Mouse (Mus musculus) liver, adult 2 months (tissue): ENCODE measurements around the gene Ttn. TPM values are rescaled to one million over a fixed set of nuclear protein-coding genes. Genes with fewer than 3 reads are reported as not detected.
"Not testable (repeated sequence)": the region's sequence is repeated elsewhere in the genome, so short reads cannot be mapped to it uniquely, and the experiment has no call there.

Experiments
- DNase-seq: peaks from one replicate; pipeline ENCODE4 v3.0.0-alpha.2; 2011; ENCODE audit warnings: low read depth, low spot score; ENCODE audit errors: extremely low read depth
- H3K27ac ChIP-seq: fragments of 200-500 bp; replicated peaks from 2 replicates; pipeline ENCODE4 v1.5.1; 2012; ENCODE audit warnings: low read depth, mild to moderate bottlenecking, control low read depth, inconsistent platforms, low read length; ENCODE audit not compliant: insufficient read depth
- H3K27me3 ChIP-seq: fragments of 200-500 bp; 2 replicates; pipeline ENCODE4 v1.6.1; 2012; ENCODE audit warnings: mild to moderate bottlenecking, moderate library complexity, low read length, inconsistent platforms; ENCODE audit not compliant: control insufficient read depth, insufficient read depth
- H3K36me3 ChIP-seq: fragments of 200-500 bp; 2 replicates; pipeline ENCODE4 v1.6.1; 2012; ENCODE audit warnings: low read length, inconsistent platforms; ENCODE audit not compliant: control insufficient read depth, insufficient read depth
- H3K4me1 ChIP-seq: fragments of 200-500 bp; 2 replicates; pipeline ENCODE4 v1.6.1; 2011; ENCODE audit warnings: low read length; ENCODE audit not compliant: control insufficient read depth, insufficient read depth
- H3K4me3 ChIP-seq: fragments of 200-500 bp; 2 replicates; pipeline ENCODE4 v1.5.1; 2011; ENCODE audit warnings: low read depth, mild to moderate bottlenecking, control low read depth, low read length, moderate library complexity; ENCODE audit not compliant: insufficient read depth
- H3K79me2 ChIP-seq: fragments of 200-500 bp; 2 replicates; pipeline ENCODE4 v1.6.1; 2012; ENCODE audit warnings: inconsistent platforms, mild to moderate bottlenecking, low read length, moderate library complexity; ENCODE audit not compliant: control insufficient read depth, insufficient read depth
- H3K9ac ChIP-seq: fragments of 200-500 bp; 2 replicates; pipeline ENCODE4 v1.6.1; 2012; ENCODE audit warnings: low read depth, mild to moderate bottlenecking, control low read depth, inconsistent platforms, low read length
- CTCF ChIP-seq: fragments of 200-500 bp; IDR thresholded peaks from 2 replicates; pipeline ENCODE4 v1.5.1; 2011; ENCODE audit warnings: low read depth, low read length, control low read depth
- POLR2A ChIP-seq: fragments of 200-500 bp; IDR thresholded peaks from 2 replicates; pipeline ENCODE4 v1.6.1; 2011; ENCODE audit warnings: low read length, control low read depth; ENCODE audit not compliant: insufficient read depth; ENCODE audit errors: extremely low read depth
- WGBS: fragments of 180-500 bp; shearing (Covaris S2); methylation state at CpG from one replicate; pipeline ENCODE4 v1.1.7; 2018; 5-methylcytosine and 5-hydroxymethylcytosine counted together
- polyA plus RNA-seq: library from polyadenylated mRNA; depleted of rRNA; stranded (reverse); fragments of >200 nt; gene quantifications from 2 replicates; pipeline ENCODE4 v1.2.3, GENCODE M21; 2012; rRNA removed
- total RNA-seq: library from RNA; depleted of rRNA; stranded (reverse); fragments of >200 nt; gene quantifications from 2 replicates; pipeline ENCODE4 v1.2.3, GENCODE M21; 2014; rRNA removed

The Ttn gene
- total RNA-seq (0.20 and 4.9 TPM in 2 replicates), polyA plus RNA-seq (0.01 TPM in 1 of 2 replicates, not detected in the other)

DNA sequence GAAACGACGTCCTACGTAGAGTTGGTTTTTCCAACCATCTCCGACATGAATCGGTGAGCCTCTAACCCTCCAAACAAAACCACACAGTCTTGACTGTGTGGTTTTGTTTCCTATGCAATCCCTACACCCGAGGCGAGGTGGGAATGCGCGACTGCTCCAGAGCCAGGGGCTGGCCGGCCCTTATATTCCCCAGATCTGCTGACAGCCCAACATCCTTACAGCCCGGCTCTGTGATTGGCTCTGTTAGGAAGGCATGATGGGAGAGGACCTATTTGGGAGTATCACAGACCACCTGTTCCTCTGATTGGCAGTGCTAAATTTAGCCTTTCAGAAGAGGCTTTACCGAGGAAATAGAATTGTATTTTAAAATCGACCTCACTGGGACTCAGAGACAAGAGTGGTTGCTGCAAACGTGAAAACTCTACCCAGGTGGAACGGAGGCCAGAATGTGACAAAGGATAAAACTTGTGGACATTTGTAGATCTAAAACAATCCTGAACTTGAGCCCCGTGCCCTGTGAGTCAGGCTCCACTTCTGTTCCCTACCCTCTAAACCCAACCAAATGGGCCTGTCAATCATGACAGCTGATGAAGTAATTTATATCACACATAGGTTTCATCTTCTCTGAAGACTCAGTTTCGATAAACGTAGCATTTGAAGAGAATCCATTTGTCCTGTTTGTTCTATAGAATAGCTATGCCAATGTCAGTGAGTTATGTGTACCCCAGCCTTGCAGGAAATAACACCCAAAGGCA, at the start of gene Ttn:
Ttn (minus strand) TSS at position 157 of the 755 bp plus-strand sequence.
- Histone ChIP-seq H3K4me1 (no peaks in the 10 kb centered on the region; the same call in 1 of the 2 replicates), H3K27ac (no peak within 1 kb of the TSS), H3K79me2 (no peaks in the 10 kb centered on the region), H3K27me3 (no peaks in the 10 kb centered on the region), H3K4me3 (no peak within 1 kb of the TSS), H3K36me3 (no peaks in the 10 kb centered on the region), H3K9ac (no peak within 1 kb of the TSS)
- DNase-seq, result no peak
- WGBS, result 82% methylated on average over 18 of the region's 18 CpGs
- TF ChIP-seq POLR2A (no peak), CTCF (no peak)

DNA sequence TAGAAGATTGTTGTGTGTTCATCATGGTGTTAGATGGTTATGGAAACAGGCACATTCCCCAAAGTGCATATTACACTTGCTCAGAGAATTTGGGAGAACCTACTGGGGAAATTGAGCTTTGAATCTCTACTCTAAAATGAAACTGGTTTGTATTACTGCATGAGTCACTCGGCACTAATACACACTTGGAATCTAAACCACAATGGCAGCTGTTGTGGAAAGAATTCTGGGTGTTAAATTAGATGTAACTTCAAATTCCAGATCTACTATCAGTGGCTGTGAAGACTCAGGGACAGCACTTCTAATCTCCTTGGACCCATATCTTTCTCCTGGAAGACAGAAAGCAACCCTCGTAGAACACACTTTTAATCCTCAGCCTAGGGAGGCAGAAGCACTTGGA, 38.3 kb upstream of the Ttn start:
- TF ChIP-seq CTCF (no peak), POLR2A (no peak)

GRCm38 (mm10) chr2:77017735-77018134, 35.4 kb upstream of the Ttn start:
- H3K27me3 ChIP-seq, result no peaks in the 10 kb centered on the region
- H3K27ac ChIP-seq, result no peak overlapping the region
- no peak for TF ChIP-seq POLR2A
- TF ChIP-seq CTCF, result no peak
- no peak overlapping the region for H3K9ac ChIP-seq
- no peaks in the 10 kb centered on the region for H3K79me2 ChIP-seq
- no peak for DNase-seq
- no peaks in the 10 kb centered on the region for H3K4me1 ChIP-seq
- peaks cover 39% of the 10 kb centered on the region for H3K36me3 ChIP-seq
- H3K4me3 ChIP-seq, result no peak overlapping the region
- whole genome bisulfite sequencing, result 81% methylated on average over 4 of the region's 4 CpGs

More for the DNA sequence above, 38.3 kb upstream of the Ttn start:
- Histone ChIP-seq H3K27ac (no peak overlapping the region), H3K9ac (no peak overlapping the region), H3K4me1 (no peaks in the 10 kb centered on the region), H3K36me3 (peaks cover 28% of the 10 kb centered on the region), H3K4me3 (no peak overlapping the region), H3K27me3 (no peaks in the 10 kb centered on the region), H3K79me2 (no peaks in the 10 kb centered on the region)
- no peak for DNase-seq
- 86% methylated on average over 2 of the region's 2 CpGs for WGBS

- H3K36me3 ChIP-seq, result peaks cover 31% of the 10 kb centered on the region
- not testable (repeated sequence) for H3K27me3 ChIP-seq, DNase-seq, H3K27ac ChIP-seq, H3K9ac ChIP-seq, H3K79me2 ChIP-seq, H3K4me3 ChIP-seq, H3K4me1 ChIP-seq
- WGBS, result 84% methylated on average over 6 of the region's 6 CpGs
Observed at GRCm38 (mm10) chr2:77013449-77013848, 31.1 kb upstream of the Ttn start.

GRCm38 (mm10) chr2:77011981-77012380, 29.6 kb upstream of the Ttn start:
- no peak overlapping the region for H3K9ac ChIP-seq
- 90% methylated on average over 5 of the region's 5 CpGs for WGBS
- no peak overlapping the region for H3K4me3 ChIP-seq
- TF ChIP-seq POLR2A, result no peak
- TF ChIP-seq CTCF, result no peak
- no peak for DNase-seq
- H3K27me3 ChIP-seq, result no peaks in the 10 kb centered on the region
- no peaks in the 10 kb centered on the region for H3K79me2 ChIP-seq
- H3K4me1 ChIP-seq, result no peaks in the 10 kb centered on the region
- H3K36me3 ChIP-seq, result peaks cover 24% of the 10 kb centered on the region
- no peak overlapping the region for H3K27ac ChIP-seq

- Histone ChIP-seq H3K27ac (no peak overlapping the region), H3K27me3 (no peaks in the 10 kb centered on the region)
- 88% methylated on average over 7 of the region's 7 CpGs for WGBS
Observed at GRCm38 (mm10) chr2:77007015-77007414, 24.7 kb upstream of the Ttn start.

More at GRCm38 (mm10) chr2:77007015-77007414, 24.7 kb upstream of the Ttn start:
- TF ChIP-seq POLR2A (no peak), CTCF (no peak)
- no peak overlapping the region for H3K4me3 ChIP-seq
- DNase-seq, result no peak
- H3K36me3 ChIP-seq, result peaks cover 8% of the 10 kb centered on the region; the same call in 1 of the 2 replicates
- no peak overlapping the region for H3K9ac ChIP-seq
- no peaks in the 10 kb centered on the region for H3K79me2 ChIP-seq
- H3K4me1 ChIP-seq, result no peaks in the 10 kb centered on the region
